Mouse (Mus musculus): ENCODE measurements around the gene Kif12. TPM values are rescaled to one million over a fixed set of nuclear protein-coding genes. Genes with fewer than 3 reads are reported as not detected.
A peak's percentile ranks its signal among the peaks of the same experiment; 100 is the strongest.

Kif12 gene
- total and polyA plus RNA-seq, 2 experiments from 2014 or later = 0.19 TPM; not detected in 1

- 86% methylated on average over 4 of the region's 4 CpGs for WGBS
- DNase-seq (no peak), ATAC-seq (no peak)
- Histone ChIP-seq H3K9me3 (ENCODE audit: low read length) (no peaks in the 10 kb centered on the region), H3K4me2 (ENCODE audit: low read depth) (no peak overlapping the region), H3K27ac (ENCODE audit: low read depth, low read length) (no peak overlapping the region), H3K27me3 (ENCODE audit: insufficient read depth, low read length) (no peaks in the 10 kb centered on the region), H3K4me1 (ENCODE audit: insufficient read depth) (no peaks in the 10 kb centered on the region), H3K36me3 (ENCODE audit: insufficient read depth) (no peaks in the 10 kb centered on the region), H3K9ac (no peak overlapping the region), H3K4me3 (ENCODE audit: low read depth, low read length) (no peak overlapping the region)
- TF ChIP-seq CTCF (IDR thresholded peaks at IDR 0.05; ENCODE audit: low read depth) = no peak
These were observed 6.3 kb downstream of the Kif12 start for GRCm38 (mm10) chr4:63165636-63166035.

- H3K27ac ChIP-seq (ENCODE audit: low read depth, low read length) = no peak overlapping the region
- ATAC-seq = peak; percentile 94
- DNase-seq = peak; percentile 91
- peak; percentile 95 for TF ChIP-seq CTCF (IDR thresholded peaks at IDR 0.05; ENCODE audit: low read depth)
- 18% methylated on average over 5 of the region's 5 CpGs for WGBS
- H3K4me3 ChIP-seq (ENCODE audit: low read depth, low read length) = no peak overlapping the region
- no peaks in the 10 kb centered on the region for H3K36me3 ChIP-seq (ENCODE audit: insufficient read depth)
- no peak overlapping the region for H3K9ac ChIP-seq
- H3K4me1 ChIP-seq (ENCODE audit: insufficient read depth) = no peaks in the 10 kb centered on the region
- no peak overlapping the region for H3K4me2 ChIP-seq (ENCODE audit: low read depth)
- H3K9me3 ChIP-seq (ENCODE audit: low read length) = no peaks in the 10 kb centered on the region
- H3K27me3 ChIP-seq (ENCODE audit: insufficient read depth, low read length) = no peaks in the 10 kb centered on the region
These were observed 12.9 kb downstream of the Kif12 start for GRCm38 (mm10) chr4:63158961-63159592.

GRCm38 (mm10) chr4:63158192-63158591 lies 13.7 kb downstream of the Kif12 start:
- TF ChIP-seq CTCF (IDR thresholded peaks at IDR 0.05; ENCODE audit: low read depth) = no peak
- Histone ChIP-seq H3K36me3 (ENCODE audit: insufficient read depth) (no peaks in the 10 kb centered on the region), H3K4me3 (ENCODE audit: low read depth, low read length) (no peak overlapping the region), H3K27ac (ENCODE audit: low read depth, low read length) (no peak overlapping the region), H3K27me3 (ENCODE audit: insufficient read depth, low read length) (no peaks in the 10 kb centered on the region), H3K9me3 (ENCODE audit: low read length) (no peaks in the 10 kb centered on the region), H3K4me1 (ENCODE audit: insufficient read depth) (no peaks in the 10 kb centered on the region), H3K4me2 (ENCODE audit: low read depth) (no peak overlapping the region), H3K9ac (no peak overlapping the region)
- 89% methylated on average over 7 of the region's 7 CpGs for WGBS
- DNase-seq (no peak), ATAC-seq (no peak)

- no peak for DNase-seq
- no peaks in the 10 kb centered on the region for H3K27me3 ChIP-seq (ENCODE audit: insufficient read depth, low read length)
- H3K4me3 ChIP-seq (ENCODE audit: low read depth, low read length) = no peak overlapping the region
- H3K27ac ChIP-seq (ENCODE audit: low read depth, low read length) = no peak overlapping the region
- no peaks in the 10 kb centered on the region for H3K36me3 ChIP-seq (ENCODE audit: insufficient read depth)
- whole genome bisulfite sequencing = 71% methylated on average over 8 of the region's 8 CpGs
- H3K9ac ChIP-seq = no peak overlapping the region
- no peak for ATAC-seq
- H3K4me2 ChIP-seq (ENCODE audit: low read depth) = no peak overlapping the region
- no peaks in the 10 kb centered on the region for H3K4me1 ChIP-seq (ENCODE audit: insufficient read depth)
- H3K9me3 ChIP-seq (ENCODE audit: low read length) = no peaks in the 10 kb centered on the region
- TF ChIP-seq CTCF (IDR thresholded peaks at IDR 0.05; ENCODE audit: low read depth) = no peak
These were observed 15.0 kb downstream of the Kif12 start for GRCm38 (mm10) chr4:63156726-63157634.

GRCm38 (mm10) chr4:63155596-63155995 lies 16.3 kb downstream of the Kif12 start:
- Histone ChIP-seq H3K27ac (ENCODE audit: low read depth, low read length) (no peak overlapping the region), H3K4me2 (ENCODE audit: low read depth) (no peak overlapping the region), H3K9me3 (ENCODE audit: low read length) (no peaks in the 10 kb centered on the region), H3K36me3 (ENCODE audit: insufficient read depth) (no peaks in the 10 kb centered on the region), H3K9ac (no peak overlapping the region), H3K27me3 (ENCODE audit: insufficient read depth, low read length) (no peaks in the 10 kb centered on the region), H3K4me3 (ENCODE audit: low read depth, low read length) (no peak overlapping the region), H3K4me1 (ENCODE audit: insufficient read depth) (no peaks in the 10 kb centered on the region)
- ATAC-seq (no peak), DNase-seq (peak; percentile 17)
- WGBS = 48% methylated on average over 2 of the region's 2 CpGs
- no peak for TF ChIP-seq CTCF (IDR thresholded peaks at IDR 0.05; ENCODE audit: low read depth)

- 63% methylated on average over 5 of the region's 5 CpGs for WGBS
- no peak within 1 kb of the TSS for H3K4me3 ChIP-seq (ENCODE audit: low read depth, low read length)
- no peaks in the 10 kb centered on the region for H3K36me3 ChIP-seq (ENCODE audit: insufficient read depth)
These were observed 17.2 kb downstream of the Kif12 start, which contains the start of gene Ambp for GRCm38 (mm10) chr4:63154699-63155098. Gene Ambp (minus strand): TSS chr4:63154799.

GRCm38 (mm10) chr4:63154028-63154427 lies 17.9 kb downstream of the Kif12 start:
- no peaks in the 10 kb centered on the region for H3K4me1 ChIP-seq (ENCODE audit: insufficient read depth)

More at GRCm38 (mm10) chr4:63154699-63155098, 17.2 kb downstream of the Kif12 start, which contains the start of gene Ambp:
- H3K27ac ChIP-seq (ENCODE audit: low read depth, low read length) = no peak within 1 kb of the TSS
- no peaks in the 10 kb centered on the region for H3K9me3 ChIP-seq (ENCODE audit: low read length)
- no peak for ATAC-seq
- TF ChIP-seq CTCF (IDR thresholded peaks at IDR 0.05; ENCODE audit: low read depth) = no peak
- DNase-seq = no peak
- H3K4me2 ChIP-seq (ENCODE audit: low read depth) = no peak within 1 kb of the TSS
- no peaks in the 10 kb centered on the region for H3K27me3 ChIP-seq (ENCODE audit: insufficient read depth, low read length)
- H3K4me1 ChIP-seq (ENCODE audit: insufficient read depth) = no peaks in the 10 kb centered on the region
- H3K9ac ChIP-seq = no peak within 1 kb of the TSS

More at GRCm38 (mm10) chr4:63154028-63154427, 17.9 kb downstream of the Kif12 start:
- H3K4me3 ChIP-seq (ENCODE audit: low read depth, low read length) = no peak overlapping the region
- WGBS = 66% methylated on average over 4 of the region's 4 CpGs
- no peaks in the 10 kb centered on the region for H3K36me3 ChIP-seq (ENCODE audit: insufficient read depth)
- H3K9me3 ChIP-seq (ENCODE audit: low read length) = no peaks in the 10 kb centered on the region
- no peak for TF ChIP-seq CTCF (IDR thresholded peaks at IDR 0.05; ENCODE audit: low read depth)
- H3K4me2 ChIP-seq (ENCODE audit: low read depth) = no peak overlapping the region
- ATAC-seq (no peak), DNase-seq (no peak)
- no peaks in the 10 kb centered on the region for H3K27me3 ChIP-seq (ENCODE audit: insufficient read depth, low read length)
- no peak overlapping the region for H3K27ac ChIP-seq (ENCODE audit: low read depth, low read length)
- no peak overlapping the region for H3K9ac ChIP-seq

Data from forebrain, postnatal 0 days (tissue).